Mouse (Mus musculus) forebrain, embryonic 13.5 days (tissue): ENCODE data around the gene Atp6v0e2. TPM values are rescaled to one million over a fixed set of nuclear protein-coding genes. Genes with fewer than 3 reads are reported as not detected.

ENCODE experiments used
- ATAC-seq: fragments of 200-750 bp; cut with Nextera tagmentation; 2 replicates; pipeline ENCODE4 v1.8.0; 2017
- H3K27ac ChIP-seq: fragments of 300-500 bp; sonication (generic); 2 replicates; pipeline ENCODE4 v1.5.1; 2015; ENCODE audit warnings: inconsistent platforms, mild to moderate bottlenecking, moderate library complexity
- H3K27me3 ChIP-seq: fragments of 300-500 bp; sonication (generic); 2 replicates; pipeline ENCODE4 v1.6.1; 2015; ENCODE audit warnings: mild to moderate bottlenecking, inconsistent platforms
- H3K36me3 ChIP-seq: fragments of 300-500 bp; sonication (generic); 2 replicates; pipeline ENCODE4 v1.6.1; 2015; ENCODE audit warnings: mild to moderate bottlenecking, inconsistent platforms; ENCODE audit not compliant: poor library complexity, severe bottlenecking
- H3K4me1 ChIP-seq: fragments of 300-500 bp; sonication (generic); 2 replicates; pipeline ENCODE4 v1.6.1; 2015; ENCODE audit warnings: inconsistent platforms
- H3K4me2 ChIP-seq: fragments of 300-500 bp; sonication (generic); 2 replicates; pipeline ENCODE4 v1.6.1; 2015; ENCODE audit warnings: inconsistent platforms, mild to moderate bottlenecking, moderate library complexity
- H3K4me3 ChIP-seq: fragments of 300-500 bp; sonication (generic); 2 replicates; pipeline ENCODE4 v1.5.1; 2015; ENCODE audit warnings: mild to moderate bottlenecking, inconsistent platforms
- H3K9ac ChIP-seq: fragments of 300-500 bp; sonication (generic); 2 replicates; pipeline ENCODE4 v1.6.1; 2015; ENCODE audit warnings: mild to moderate bottlenecking, inconsistent platforms
- H3K9me3 ChIP-seq: fragments of 300-500 bp; sonication (generic); replicated peaks from 2 replicates; pipeline ENCODE4 v1.6.1; 2016; ENCODE audit warnings: inconsistent platforms
- WGBS: fragments of 180-500 bp; shearing (Covaris S2); methylation state at CpG from one replicate; pipeline ENCODE4 v1.1.7; 2015; 5-methylcytosine and 5-hydroxymethylcytosine counted together
- polyA plus RNA-seq: library from polyadenylated mRNA; unstranded; fragments of >200 nt; fragmentation: Nextera tagmentation; extraction: Ambion mirVana; gene quantifications from 2 replicates; pipeline ENCODE4 v1.2.1, GENCODE M21; 2015

The Atp6v0e2 gene
- polyA plus RNA-seq, 1 experiment from 2014 or later = 122 TPM

- H3K4me3 ChIP-seq = no peak overlapping the region
- no peaks in the 10 kb centered on the region for H3K36me3 ChIP-seq
- H3K9me3 ChIP-seq = no peaks in the 10 kb centered on the region
- no peak overlapping the region for H3K9ac ChIP-seq
- H3K4me2 ChIP-seq = no peak overlapping the region
- WGBS = 75% methylated on average over 3 of the region's 3 CpGs
- no peaks in the 10 kb centered on the region for H3K4me1 ChIP-seq
- no peaks in the 10 kb centered on the region for H3K27me3 ChIP-seq
- no peak overlapping the region for H3K27ac ChIP-seq
- 0 out of 2 replicates have a peak, but pooled peaks have one; percentile 13 for ATAC-seq
Measured at GRCm38 (mm10) chr6:48582037-48582436, 44.6 kb downstream of the Atp6v0e2 start.

GRCm38 (mm10) chr6:48589194-48589750 lies 51.9 kb downstream of the Atp6v0e2 start, which contains the start of gene Gm45021:
TSS of gene Gm45021 (plus strand) at chr6:48589610.
- WGBS = 76% methylated on average over 6 of the region's 6 CpGs
- Histone ChIP-seq H3K9me3 (no peaks in the 10 kb centered on the region), H3K4me3 (no peak within 1 kb of the TSS), H3K27me3 (no peaks in the 10 kb centered on the region), H3K27ac (no peak within 1 kb of the TSS), H3K36me3 (no peaks in the 10 kb centered on the region), H3K4me1 (peaks cover 7% of the 10 kb centered on the region; the same call in 1 of the 2 replicates), H3K4me2 (no peak within 1 kb of the TSS), H3K9ac (no peak within 1 kb of the TSS)
- ATAC-seq = no peak

Other genes starting within 250 kb of the Atp6v0e2 start
- gene Krba1, start 142.0 kb upstream of the Atp6v0e2 start, polyA plus RNA-seq = 21.1 and 25.4 TPM in 2 replicates
- 23.9 and 25.6 TPM in 2 replicates for gene Zfp467, start 91.8 kb upstream of the Atp6v0e2 start, polyA plus RNA-seq
- 0.24 and 0.25 TPM in 2 replicates for gene Sspo, start 89.4 kb upstream of the Atp6v0e2 start, polyA plus RNA-seq
- gene Lrrc61, start 17.2 kb downstream of the Atp6v0e2 start, polyA plus RNA-seq = 12.5 and 13.4 TPM in 2 replicates
- gene Rarres2, start 35.2 kb downstream of the Atp6v0e2 start, polyA plus RNA-seq = 1.8 and 2.5 TPM in 2 replicates
- not detected in 2 replicates for gene Gm45021, start 52.0 kb downstream of the Atp6v0e2 start, polyA plus RNA-seq
- 35.8 and 38.8 TPM in 2 replicates for gene Repin1, start 56.3 kb downstream of the Atp6v0e2 start, polyA plus RNA-seq
- 1.7 TPM in 1 of 2 replicates, not detected in the other for gene Gm44965, start 56.3 kb downstream of the Atp6v0e2 start, polyA plus RNA-seq
- gene Zfp775, start 64.4 kb downstream of the Atp6v0e2 start, polyA plus RNA-seq = 13.4 and 13.8 TPM in 2 replicates
- gene AI854703, start 89.1 kb downstream of the Atp6v0e2 start, polyA plus RNA-seq = 3.1 and 5.4 TPM in 2 replicates
- 0.19 and 0.28 TPM in 2 replicates for gene Gimap8, start 109.6 kb downstream of the Atp6v0e2 start, polyA plus RNA-seq
- gene Gimap9, start 138.5 kb downstream of the Atp6v0e2 start, polyA plus RNA-seq = 1.7 and 2.7 TPM in 2 replicates
- gene Gimap4, start 146.9 kb downstream of the Atp6v0e2 start, polyA plus RNA-seq = 1.9 and 2.2 TPM in 2 replicates
- gene Gimap6, start 170.6 kb downstream of the Atp6v0e2 start, polyA plus RNA-seq = 4.8 and 5.1 TPM in 2 replicates
- gene Gm28053, start 181.0 kb downstream of the Atp6v0e2 start, polyA plus RNA-seq = 0.70 and 0.71 TPM in 2 replicates
- gene Gimap7, start 181.0 kb downstream of the Atp6v0e2 start, polyA plus RNA-seq = not detected in 2 replicates
- gene Gimap1, start 201.4 kb downstream of the Atp6v0e2 start, polyA plus RNA-seq = 3.4 and 4.1 TPM in 2 replicates
- gene Gimap5, start 208.6 kb downstream of the Atp6v0e2 start, polyA plus RNA-seq = 0.91 and 1.1 TPM in 2 replicates
- gene Gimap3, start 233.2 kb downstream of the Atp6v0e2 start, polyA plus RNA-seq = not detected in 2 replicates